Mouse (Mus musculus) cerebellum, adult 18-20 months (tissue): ENCODE results near the gene Plekhg2.
A peak's percentile ranks its signal among the peaks of the same experiment; 100 is the strongest.

Source experiments
- DNase-seq, 2 experiments: peaks; one replicate each; pipeline ENCODE4 v3.0.0; 2021

Gene Plekhg2

GRCm38 (mm10) chr7:28362441-28363060 is 9.8 kb downstream of the Plekhg2 start:
- no peak for DNase-seq

GRCm38 (mm10) chr7:28361647-28362341 is 10.6 kb downstream of the Plekhg2 start:
- DNase-seq: no peak

GRCm38 (mm10) chr7:28360291-28360690 is 12.1 kb downstream of the Plekhg2 start:
- no peak for DNase-seq

GRCm38 (mm10) chr7:28359854-28360253 is 12.5 kb downstream of the Plekhg2 start:
- DNase-seq: no peak

- DNase-seq: no peak
These were observed 14.0 kb downstream of the Plekhg2 start for GRCm38 (mm10) chr7:28358431-28358830.

- DNase-seq: no peak
These were observed 14.4 kb downstream of the Plekhg2 start for GRCm38 (mm10) chr7:28357984-28358383.

- no peak for DNase-seq
These were observed 15.4 kb downstream of the Plekhg2 start for GRCm38 (mm10) chr7:28356981-28357380.

- DNase-seq: no peak
These were observed 17.2 kb downstream of the Plekhg2 start for GRCm38 (mm10) chr7:28355221-28355620.

GRCm38 (mm10) chr7:28354596-28354995 is 17.8 kb downstream of the Plekhg2 start:
- no peak for DNase-seq

- no peak for DNase-seq
These were observed 18.3 kb downstream of the Plekhg2 start for GRCm38 (mm10) chr7:28354113-28354581.

GRCm38 (mm10) chr7:28353267-28353666 is 19.1 kb downstream of the Plekhg2 start:
- DNase-seq: no peak

- no peak for DNase-seq
These were observed 20.7 kb downstream of the Plekhg2 start for GRCm38 (mm10) chr7:28351676-28352191.

GRCm38 (mm10) chr7:28350155-28350883 is 22.1 kb downstream of the Plekhg2 start, which contains the start of gene Rps16:
Gene Rps16 (plus strand): TSS chr7:28350652.
- DNase-seq: peak; percentile 97 to 98

- no peak for DNase-seq
These were observed 23.8 kb downstream of the Plekhg2 start for GRCm38 (mm10) chr7:28348601-28349000.

- DNase-seq: no peak
These were observed 24.7 kb downstream of the Plekhg2 start for GRCm38 (mm10) chr7:28347746-28348145.

- peak; percentile 71 to 78 for DNase-seq
These were observed 27.8 kb downstream of the Plekhg2 start for GRCm38 (mm10) chr7:28344637-28345036.

GRCm38 (mm10) chr7:28341381-28341780 is 31.0 kb downstream of the Plekhg2 start:
- no peak for DNase-seq

GRCm38 (mm10) chr7:28339213-28339917 is 33.0 kb downstream of the Plekhg2 start:
- DNase-seq: peak; percentile 39 to 43

- DNase-seq: peak; percentile 95 to 98
These were observed 34.0 kb downstream of the Plekhg2 start, which contains the start of gene Supt5 for GRCm38 (mm10) chr7:28338108-28338998. Gene Supt5 (minus strand): TSS chr7:28338746.

- no peak for DNase-seq
These were observed 36.9 kb downstream of the Plekhg2 start for GRCm38 (mm10) chr7:28335471-28335870.

GRCm38 (mm10) chr7:28334534-28334933 is 37.9 kb downstream of the Plekhg2 start:
- no peak for DNase-seq

- no peak for DNase-seq
These were observed 44.1 kb downstream of the Plekhg2 start for GRCm38 (mm10) chr7:28328260-28328659.
